Mouse (Mus musculus) embryo, embryonic 9.5 days (tissue): ENCODE measurements around the gene Lpar3.
"Not testable (repeated sequence)": the region's sequence is repeated elsewhere in the genome, so short reads cannot be mapped to it uniquely, and the experiment has no call there.

Experiments
- DNase-seq: peaks from one replicate; pipeline ENCODE4 v3.0.0-alpha.2; 2017; ENCODE audit errors: extremely low spot score

Lpar3 gene

DNA sequence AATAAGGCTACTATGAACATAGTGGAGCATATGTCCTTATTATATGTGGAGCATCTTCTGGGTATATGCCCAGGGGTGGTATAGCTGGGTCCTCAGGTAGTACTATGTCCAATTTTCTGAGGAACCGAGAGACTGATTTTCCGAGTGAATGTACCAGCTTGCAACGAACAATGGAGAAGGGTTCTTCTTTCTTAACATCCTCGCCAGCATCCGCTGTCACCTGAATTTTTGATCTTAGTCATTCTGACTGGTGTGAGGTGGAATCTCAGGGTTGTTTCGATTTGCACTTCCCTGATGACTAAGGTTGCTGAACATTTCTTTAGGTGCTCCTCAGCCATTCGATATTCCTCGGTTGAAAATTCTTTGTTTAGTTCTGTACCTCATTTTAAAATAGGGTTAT lies 11.0 kb upstream of the Lpar3 start:
- not testable (repeated sequence) for DNase-seq

DNA sequence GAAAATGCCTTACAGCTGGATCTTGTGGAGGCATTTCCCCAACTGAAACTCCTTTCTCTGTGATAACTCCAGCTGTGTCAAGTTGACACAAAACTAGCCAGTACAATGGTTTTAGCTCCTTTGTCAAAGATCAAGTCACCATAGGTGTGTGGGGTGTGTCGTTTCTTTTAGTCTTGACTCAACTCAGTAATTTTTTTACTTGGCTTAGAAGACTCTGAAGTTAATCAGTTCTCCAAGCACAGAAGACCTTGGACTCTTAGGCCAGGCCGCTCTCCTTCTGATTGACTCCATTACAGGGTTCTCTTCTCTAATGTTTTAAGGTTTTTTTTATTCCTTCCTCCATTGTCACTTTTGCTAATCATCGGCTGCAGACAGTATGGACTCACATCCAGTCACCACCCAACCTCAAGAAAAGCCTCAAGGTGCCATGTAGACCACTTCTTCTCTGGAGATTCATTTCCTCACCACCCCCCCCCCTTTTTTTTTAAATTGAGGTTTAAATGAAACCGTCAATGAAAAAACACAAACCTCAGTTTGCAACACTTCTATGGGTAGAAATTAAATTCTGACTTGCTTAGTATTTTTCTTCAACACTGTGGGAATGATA lies 9.5 kb upstream of the Lpar3 start:
- no peak for DNase-seq

DNA sequence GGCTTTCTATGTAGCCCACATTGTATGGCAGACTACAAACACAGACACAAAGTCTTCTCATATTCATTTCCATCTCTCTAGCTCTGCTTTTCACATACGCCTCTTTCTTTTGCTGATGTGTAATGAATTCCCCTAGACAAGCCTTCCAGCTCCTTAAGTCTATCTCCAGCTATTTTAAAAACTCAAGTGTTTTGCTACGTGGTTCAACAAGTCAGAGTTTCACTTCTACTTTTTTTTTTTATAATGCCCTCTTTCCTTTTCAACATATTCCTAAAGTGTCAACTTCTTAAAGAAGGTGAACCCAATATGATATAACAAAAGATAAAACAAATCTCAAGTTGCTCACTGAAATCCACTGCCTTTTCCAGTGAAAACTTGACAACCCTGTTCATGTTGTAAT lies 8.8 kb upstream of the Lpar3 start:
- DNase-seq, result no peak

DNA sequence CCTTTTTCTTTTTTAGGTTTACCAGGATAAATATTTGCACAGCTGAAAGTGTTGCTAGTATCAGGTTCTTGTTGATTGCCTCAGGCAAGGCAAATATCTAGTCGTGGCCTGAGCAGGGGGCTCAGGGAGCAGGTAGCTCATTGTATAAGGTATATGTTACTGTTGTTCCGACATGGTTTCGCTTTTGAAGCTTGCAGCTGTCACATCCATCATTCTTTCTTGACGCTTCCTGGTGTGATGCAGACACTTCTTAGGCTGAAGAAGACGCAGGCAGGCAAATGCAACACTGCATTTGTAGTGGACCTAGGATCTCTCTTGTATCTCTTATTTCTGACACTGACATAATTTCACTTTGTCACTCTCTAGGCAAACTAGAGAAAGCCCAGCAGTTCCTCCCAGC lies 7.4 kb upstream of the Lpar3 start:
- no peak for DNase-seq

DNA sequence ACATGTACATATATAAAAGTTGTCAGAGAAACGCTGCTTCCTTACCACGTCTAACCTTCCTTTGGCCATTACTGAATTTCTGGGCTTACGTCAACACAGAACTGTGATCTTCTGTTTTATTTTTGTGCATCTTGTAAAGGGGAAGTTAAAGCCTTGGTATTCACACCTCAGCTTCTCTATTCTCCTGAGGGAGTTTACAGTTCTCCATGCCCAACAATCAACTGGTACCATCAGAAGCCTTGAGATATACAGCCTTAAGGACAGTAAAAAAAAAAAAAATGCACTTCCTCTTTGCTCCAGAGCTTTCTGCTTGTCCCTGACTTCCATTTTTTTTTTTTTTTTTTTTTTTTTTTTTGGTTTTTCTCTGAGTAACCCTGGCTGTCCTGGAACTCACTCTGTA lies 4.2 kb upstream of the Lpar3 start:
- DNase-seq, result no peak

DNA sequence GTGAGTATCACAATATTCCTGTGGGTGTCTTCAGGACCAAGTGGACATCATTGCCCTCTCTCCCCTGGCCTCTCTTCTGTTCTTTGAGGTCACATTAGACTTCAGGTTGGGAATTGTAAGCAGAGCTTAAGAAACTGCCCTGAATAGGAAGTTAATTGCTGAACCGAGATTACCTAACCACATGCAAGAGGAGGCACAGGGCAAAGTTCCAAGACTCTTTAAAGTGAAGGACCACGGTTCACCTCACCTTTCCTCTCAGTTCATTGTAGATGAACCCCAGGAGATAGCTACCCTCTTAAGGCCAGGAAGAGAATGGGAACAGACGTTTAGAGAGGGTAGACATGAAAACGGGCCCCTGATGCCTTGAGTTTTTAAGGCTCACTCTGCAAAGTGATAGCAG lies 3.5 kb downstream of the Lpar3 start:
- no peak for DNase-seq

DNA sequence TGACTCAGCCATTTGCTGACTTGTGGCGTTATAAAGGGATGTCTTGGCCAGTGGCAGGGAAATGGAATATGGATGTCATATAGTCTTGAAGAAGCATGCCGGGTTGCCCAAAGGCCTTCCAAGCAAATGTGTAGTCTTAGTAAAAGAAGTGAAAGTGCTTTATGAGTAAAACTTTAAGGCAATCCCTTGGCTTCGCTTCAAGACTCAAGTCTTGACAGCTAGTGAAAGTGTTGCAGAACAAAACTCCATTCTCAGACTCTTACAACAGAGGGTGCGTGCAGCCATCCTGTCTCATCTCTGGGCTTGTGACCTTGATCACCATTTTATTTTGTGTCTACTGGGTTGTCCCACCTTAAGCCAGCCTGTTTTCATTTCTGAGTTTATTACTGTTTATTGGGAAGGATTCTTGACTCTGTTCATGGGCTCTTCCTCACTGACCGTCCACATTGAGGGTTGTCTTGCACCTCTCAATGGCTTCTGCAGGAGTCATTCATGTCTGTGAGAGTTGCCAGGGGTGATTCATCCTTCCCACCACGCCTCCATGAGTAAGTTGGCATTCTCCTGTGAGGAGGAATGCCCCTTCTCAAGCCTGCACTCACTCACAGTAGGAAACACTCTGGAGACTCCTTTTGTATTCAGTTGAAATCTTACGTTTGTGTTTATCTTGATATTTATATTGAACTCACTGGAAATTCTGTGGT lies 4.4 kb downstream of the Lpar3 start:
- DNase-seq, result no peak

DNA sequence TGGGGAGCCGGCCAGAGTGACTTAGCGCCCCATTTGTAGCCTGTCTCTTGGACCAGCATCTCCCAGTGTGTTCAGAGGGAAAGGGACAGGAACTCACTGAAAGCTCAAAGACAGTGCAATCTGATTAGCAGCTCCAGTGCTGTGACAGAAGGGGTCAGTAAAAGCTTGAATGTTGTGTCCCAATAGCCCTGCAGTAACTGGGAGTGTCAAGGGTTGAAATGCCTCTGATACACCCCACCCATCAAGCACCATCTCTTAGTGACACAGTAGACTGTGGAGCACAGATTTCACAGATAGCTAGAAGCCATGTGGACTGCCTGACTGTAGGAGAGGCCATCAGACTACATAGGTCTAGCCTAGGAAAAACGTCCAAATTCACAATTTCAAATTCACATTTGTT lies 6.7 kb downstream of the Lpar3 start:
- no peak for DNase-seq

DNA sequence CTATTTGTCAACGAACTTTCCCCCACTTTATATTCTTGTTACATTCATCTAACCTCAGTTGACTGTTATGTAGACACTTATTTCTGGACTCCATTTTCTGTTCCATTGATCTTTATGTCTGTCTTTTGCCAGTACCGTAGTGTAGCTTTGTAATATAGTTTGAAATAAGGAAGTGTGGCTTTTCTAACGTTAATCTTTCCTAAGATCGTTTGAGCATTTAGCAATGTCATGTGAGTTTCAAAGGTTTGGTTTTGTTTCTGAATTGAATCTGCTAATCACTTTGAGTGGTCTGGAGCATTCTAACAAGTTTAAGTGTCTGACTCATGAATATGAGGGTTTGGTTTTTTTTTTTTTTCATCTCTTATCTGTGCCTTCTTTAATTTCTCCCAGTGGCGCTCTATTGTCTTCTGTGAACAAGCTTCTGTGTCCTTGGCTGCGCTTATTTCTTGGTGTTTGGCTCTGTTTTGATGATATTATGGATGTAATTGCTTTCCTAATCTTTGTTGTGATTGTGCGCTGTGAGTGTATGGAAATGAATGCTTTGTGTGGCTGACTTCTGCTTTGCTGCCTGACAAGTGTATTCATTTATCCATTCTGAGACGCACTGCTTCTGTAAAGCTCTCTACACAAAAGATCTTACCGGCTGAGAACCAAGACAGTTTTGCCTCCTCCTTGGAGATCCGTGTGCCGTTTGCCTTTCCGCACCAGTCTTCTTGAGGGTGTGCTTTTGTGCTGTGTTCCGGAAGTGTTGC lies 8.0 kb downstream of the Lpar3 start:
- DNase-seq, result no peak

DNA sequence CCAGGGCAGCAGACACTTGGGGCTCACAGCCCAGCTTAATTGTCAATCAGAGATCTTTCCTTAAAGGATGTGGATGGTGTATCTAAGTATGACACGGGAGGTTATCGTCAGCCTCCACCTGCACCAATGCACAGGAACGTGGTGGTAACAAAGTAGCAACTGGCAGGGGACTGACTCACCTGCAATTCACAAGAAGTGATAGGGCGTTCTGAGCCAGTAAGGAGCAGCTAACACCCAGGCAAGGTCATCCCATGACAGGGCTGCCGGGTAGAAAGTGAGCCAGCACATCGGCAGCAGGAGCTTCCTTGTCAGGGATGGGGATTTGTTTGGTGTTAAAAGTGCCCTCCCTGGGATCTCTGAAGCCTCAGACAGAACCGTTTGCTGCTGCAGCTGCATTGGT lies 11.9 kb downstream of the Lpar3 start:
- no peak for DNase-seq

DNA sequence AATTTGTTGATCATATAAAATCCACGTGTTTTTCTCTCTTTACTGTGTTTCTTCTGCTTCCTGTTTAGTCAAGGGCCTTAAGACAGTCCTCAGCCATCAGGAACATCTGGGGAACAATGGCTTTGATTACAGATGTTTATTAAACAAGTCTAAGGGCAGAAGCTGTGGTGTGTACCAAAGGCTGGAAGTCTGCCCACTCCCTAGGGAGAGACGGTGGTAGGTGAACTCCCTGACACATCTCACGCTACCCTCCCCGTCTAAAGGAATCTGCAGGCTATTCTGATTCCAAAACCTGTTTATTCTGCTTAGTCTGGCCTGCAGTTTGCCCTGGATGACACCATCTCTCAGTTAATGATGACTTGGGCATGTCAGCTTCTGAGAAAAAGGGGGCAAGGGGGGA lies 13.0 kb downstream of the Lpar3 start:
- no peak for DNase-seq

DNA sequence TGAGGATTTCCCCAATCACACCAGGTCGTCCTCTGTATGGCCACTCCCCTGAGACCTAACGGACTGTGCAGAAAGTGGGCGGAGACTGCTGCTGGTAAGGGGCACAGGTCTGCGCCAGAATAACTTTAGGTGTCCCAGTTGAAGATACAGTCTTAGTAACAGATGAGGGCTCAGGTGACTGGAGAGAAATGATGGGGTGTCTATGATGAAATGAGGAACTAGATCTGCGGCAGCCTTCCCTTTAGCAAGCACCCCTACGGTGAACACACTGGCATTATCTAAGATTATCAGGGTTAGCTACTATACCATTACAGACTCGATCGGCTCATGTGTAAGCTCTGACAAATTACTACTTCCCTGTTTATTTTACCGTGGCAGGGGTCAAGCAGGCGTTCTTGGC lies 13.8 kb downstream of the Lpar3 start:
- no peak for DNase-seq

DNA sequence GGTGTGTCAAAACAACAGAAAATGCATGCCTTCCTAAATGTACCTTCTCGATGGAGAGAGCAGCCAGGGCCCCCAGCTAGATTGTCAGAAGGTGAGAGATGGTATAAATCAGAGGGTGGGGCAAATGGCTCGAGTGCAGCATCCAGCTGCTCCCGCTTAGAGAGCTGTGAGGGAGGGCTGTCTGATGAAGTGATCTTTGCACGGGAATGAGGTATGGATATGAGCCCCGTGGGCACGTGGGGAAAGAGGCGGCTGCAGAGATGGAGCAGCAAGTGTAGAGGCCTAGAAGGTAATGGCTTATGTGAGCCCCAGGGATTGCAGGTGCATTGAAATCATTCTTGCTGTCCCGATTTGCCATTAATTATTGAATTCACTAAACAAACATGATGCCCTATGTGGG lies 15.5 kb downstream of the Lpar3 start:
- DNase-seq, result no peak

DNA sequence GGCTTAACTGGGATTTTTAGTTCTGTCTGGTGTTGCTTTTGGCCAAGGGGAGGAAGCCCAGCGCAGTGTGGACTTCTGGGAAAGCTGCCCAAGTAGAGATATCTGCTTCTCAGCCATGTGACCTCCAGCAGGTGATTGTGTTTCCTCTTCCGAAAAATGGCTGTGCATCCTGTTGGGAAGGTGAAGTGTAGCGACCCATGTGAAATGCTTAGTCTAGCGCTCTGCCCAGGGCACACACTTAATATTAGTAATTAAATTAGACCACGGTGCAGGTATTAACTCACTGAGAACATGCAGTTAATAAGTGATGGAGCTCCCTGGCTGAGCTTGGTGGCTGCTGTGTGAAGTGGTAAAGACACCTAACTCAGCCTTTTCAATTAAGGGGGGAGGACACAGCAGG lies 16.9 kb downstream of the Lpar3 start:
- DNase-seq, result no peak

DNA sequence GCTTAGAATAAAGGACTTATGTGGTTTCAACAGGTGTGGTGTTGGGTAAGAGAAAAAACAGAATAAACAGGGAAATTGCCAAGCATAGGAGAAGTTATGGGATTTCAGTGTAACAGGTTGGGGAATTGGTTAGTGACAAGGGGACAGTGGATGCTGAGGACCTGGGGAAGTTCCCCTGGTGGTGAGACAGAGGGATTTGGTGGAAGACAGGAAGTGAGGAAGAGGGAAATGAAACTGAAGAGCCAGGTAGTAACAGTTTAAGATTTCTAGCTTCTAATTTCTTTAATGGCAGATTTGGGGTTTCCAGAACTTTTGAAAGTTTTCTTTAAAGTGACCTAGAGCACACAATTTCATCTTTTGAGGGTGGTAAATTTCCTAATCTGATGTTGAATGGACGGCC lies 23.9 kb downstream of the Lpar3 start:
- DNase-seq, result no peak

DNA sequence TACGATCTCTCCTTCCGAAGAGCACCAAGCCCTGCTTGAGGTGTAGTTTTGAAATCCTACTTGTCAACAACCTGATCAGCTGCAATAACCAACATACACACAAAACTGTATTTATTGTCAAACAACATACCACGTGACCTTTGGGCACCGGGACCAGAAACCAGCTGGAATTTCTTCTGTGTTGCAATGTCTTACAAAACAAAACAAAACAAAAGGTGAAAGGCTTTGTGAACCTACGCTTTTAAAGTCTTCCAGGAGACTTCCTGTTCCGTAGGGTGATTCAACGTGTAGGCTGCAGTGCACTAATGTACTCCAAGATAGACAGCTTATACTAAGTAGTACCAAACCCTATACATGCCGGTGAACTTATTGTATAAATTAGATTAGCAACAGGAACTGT lies 25.8 kb downstream of the Lpar3 start:
- DNase-seq, result no peak

DNA sequence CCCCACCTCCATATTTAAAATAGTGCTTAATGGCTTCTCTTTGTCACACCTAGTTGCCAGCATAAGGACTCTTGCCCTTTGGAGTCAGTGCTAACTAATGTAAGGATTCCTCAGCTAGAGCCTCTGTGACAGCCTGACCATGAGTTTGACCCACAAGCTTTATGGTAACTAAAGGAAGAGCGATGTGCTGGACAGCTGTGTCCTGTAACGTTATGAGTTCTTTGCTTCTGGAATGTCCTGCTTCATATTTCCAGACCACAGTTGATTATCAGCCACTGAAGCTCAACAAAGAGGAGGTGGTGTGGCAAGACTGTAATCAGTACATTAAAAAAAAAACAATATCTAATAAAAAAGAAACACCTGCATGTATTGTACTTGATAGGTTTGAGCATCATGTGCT lies 26.2 kb downstream of the Lpar3 start:
- no peak for DNase-seq

DNA sequence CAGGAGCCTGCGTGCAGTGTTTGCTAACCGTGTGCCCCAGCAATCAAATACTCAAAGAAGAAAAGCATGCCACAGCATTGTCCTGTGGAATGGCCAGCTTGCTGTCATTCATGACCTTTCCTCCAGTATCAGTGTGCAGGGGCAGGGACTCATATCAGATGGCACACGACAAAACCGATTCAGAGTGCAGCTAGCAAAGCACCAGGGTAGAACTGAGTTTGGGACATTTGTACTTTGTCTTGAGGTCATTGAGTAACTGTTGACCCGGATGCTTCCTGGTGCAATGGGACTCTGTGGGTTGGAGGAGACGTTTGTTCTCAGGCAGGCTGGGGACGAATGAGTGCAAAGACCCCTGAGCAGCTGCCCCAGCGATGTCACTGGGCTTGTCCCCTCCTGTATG lies 29.1 kb downstream of the Lpar3 start:
- no peak for DNase-seq

DNA sequence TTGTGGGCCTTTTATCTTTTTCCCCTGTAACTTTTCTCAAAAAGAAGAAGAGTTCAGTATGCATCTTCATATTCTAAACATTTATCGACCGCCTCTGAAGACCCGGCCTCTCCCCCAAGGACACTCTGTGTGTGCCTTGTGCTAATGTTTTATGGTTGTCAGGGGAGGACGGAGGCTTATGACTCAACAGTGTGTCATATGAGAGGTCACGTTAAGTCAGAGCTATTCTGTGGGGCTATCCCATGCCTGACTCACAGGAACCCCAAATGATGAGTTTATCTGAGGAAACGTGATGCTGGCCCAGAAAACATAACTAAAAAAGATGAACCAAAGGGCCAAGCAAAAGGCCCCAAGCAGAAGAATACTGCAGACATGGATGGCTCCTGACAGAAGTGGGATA lies 31.0 kb downstream of the Lpar3 start:
- no peak for DNase-seq

DNA sequence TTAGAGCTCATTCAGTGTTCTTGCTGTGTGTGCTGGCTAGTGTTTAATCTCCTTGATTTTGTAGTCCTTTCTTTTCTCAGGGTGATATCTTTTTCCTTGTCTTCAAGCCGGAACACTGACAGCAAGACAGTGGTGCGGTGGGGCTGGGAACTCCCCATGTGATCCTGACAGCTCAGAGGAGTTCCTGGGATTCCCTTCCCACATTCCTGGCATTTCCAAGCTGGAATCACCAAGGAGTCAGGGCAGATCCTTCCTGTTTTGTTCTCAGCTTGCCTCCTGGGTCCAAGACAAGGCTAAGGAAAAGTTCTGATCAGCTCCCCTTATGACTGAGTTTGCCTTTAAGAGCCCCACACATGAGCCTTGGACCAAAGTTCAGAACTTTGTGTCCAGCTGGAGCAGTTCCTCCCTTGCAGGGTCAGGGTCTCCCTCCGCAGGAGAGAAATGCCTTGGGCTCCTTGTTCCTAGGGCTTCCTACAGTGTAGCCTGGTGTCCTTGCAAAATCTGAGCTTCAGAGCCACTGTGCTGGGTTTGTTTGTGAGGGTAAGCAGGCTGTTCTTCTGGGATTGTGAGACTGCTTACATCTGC lies 33.1 kb downstream of the Lpar3 start:
- peak; percentile 8 for DNase-seq

DNA sequence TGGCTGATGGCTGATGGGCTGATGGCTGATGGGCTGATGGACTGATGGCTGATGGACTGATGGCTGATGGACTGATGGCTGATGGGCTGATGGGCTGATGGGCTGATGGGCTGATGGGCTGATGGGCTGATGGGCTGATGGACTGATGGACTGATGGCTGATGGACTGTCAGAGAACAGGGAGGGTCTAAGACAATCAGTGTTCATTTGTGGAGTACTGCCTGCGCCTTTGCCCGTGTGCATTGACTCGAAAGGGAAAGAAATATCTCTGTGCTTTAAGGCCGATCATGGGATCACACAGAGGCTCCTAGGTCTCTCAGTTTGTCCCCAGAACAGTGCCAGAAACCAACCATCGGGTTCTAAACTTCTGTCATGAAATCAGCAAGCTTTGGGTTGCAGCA lies 34.4 kb downstream of the Lpar3 start:
- DNase-seq, result no peak

DNA sequence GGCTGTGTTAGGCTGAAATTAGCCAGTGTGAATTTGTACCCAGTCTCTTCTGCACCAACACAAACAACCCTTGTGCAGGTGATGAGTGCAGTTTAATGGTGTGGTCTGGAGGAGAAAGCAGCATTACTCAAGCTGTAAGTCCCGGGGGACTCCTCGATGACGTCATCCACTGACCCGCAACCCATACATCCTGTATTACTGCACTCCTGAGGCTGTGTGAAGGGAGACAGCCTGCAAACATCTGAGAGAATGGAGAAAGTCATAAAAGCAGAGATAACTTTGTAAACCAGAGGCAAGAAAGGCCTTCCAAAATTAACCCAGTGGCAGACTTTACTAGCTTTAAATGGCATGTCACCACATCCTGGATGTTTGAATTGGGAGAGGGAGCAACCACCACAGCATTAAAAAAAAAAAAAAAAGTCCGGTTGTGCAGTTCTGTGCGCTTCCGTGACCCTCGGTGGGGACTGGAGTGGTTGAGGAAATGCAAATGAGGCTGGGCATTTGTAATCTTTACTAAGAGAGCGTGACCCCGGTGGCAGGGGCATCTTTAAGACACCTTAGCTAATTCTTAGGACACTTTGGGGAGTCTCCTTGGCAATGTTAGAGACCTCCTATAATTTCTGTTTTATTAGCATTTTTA lies 36.8 kb downstream of the Lpar3 start:
- no peak for DNase-seq
